Mouse (Mus musculus) bone marrow, adult 2 months (tissue): ENCODE measurements at regions not wholly inside any gene's neighbourhood (a gene's known extent, or its start where the extent isn't known, plus 50 kb on each side); places are given as distances from the start of the nearest gene placed in this dataset.

Experiments used
- CTCF ChIP-seq: fragments of 200-500 bp; IDR thresholded peaks from 2 replicates; pipeline ENCODE4 v1.5.1; 2011; ENCODE audit warnings: low read length, control low read depth; ENCODE audit not compliant: control insufficient read depth, insufficient read depth
- POLR2A ChIP-seq: fragments of 200-500 bp; IDR thresholded peaks from 2 replicates; pipeline ENCODE4 v1.6.1; 2011; ENCODE audit warnings: low read depth, mild to moderate bottlenecking, control low read depth, low read length, borderline replicate concordance; ENCODE audit not compliant: control insufficient read depth

DNA sequence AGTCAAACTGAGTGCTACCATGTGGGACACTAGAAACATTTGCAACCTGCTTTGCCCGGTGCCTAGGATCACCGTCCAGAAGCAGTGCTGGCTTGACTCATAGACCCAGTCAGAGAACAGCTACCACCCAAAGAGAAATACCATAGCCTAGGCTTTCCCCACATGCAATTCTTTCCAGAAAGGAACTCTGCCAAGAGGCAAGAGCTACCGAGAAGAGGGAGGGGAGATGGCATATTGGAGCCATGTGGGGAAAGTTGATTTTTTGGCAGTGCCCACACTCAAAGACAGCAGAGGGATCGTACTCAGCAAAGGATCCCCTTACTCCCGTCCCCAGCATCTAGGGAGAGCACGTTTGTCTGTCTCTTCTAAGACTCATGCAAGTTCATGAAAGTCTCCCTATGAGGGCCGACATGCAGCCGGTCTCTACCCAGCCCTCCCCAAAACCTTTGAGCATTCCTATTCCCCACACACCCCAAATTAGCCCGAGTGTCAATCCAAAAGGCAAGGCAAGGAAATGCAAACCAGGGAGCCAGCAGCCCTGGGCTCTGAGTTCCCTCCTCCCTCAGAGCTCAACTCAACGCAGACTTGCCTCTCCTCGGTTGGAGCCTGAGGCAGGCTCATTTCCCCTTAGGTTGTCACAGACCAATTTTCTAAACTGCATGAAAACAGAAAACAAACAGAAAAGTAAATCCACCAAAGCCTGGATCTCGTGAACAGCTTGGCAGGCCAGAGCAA, 116.2 kb upstream of the Pkdcc start:
- TF ChIP-seq CTCF (no peak), POLR2A (no peak)
